Mouse (Mus musculus) spleen, adult 2 months (tissue): ENCODE measurements around the gene Ldlr. TPM values are rescaled to one million over a fixed set of nuclear protein-coding genes. Genes with fewer than 3 reads are reported as not detected.

ENCODE experiments used
- DNase-seq, 2 experiments: peaks; one replicate each; pipeline versions ENCODE4 v3.0.0 to v3.0.0-alpha.2; 2012 to 2021; ENCODE audit warnings: low spot score in 2 of 2, low read depth in 1 of 2
- H3K27ac ChIP-seq: fragments of 200-500 bp; 2 replicates; pipeline ENCODE4 v1.5.1; 2012; ENCODE audit warnings: low read length, inconsistent platforms; ENCODE audit not compliant: insufficient read depth
- H3K27me3 ChIP-seq: fragments of 200-500 bp; 2 replicates; pipeline ENCODE4 v1.6.1; 2012; ENCODE audit warnings: mild to moderate bottlenecking, moderate library complexity, low read length, inconsistent platforms; ENCODE audit not compliant: control insufficient read depth, insufficient read depth
- H3K36me3 ChIP-seq: fragments of 200-500 bp; 2 replicates; pipeline ENCODE4 v1.6.1; 2012; ENCODE audit warnings: mild to moderate bottlenecking, low read length, inconsistent platforms; ENCODE audit not compliant: control insufficient read depth, insufficient read depth
- H3K4me1 ChIP-seq: fragments of 200-500 bp; 2 replicates; pipeline ENCODE4 v1.6.1; 2011; ENCODE audit warnings: inconsistent platforms; ENCODE audit not compliant: control insufficient read depth, insufficient read depth, insufficient read length
- H3K4me3 ChIP-seq: fragments of 200-500 bp; 2 replicates; pipeline ENCODE4 v1.5.1; 2011; ENCODE audit warnings: mild to moderate bottlenecking, inconsistent platforms; ENCODE audit not compliant: insufficient read depth, insufficient read length; ENCODE audit errors: extremely low read depth
- CTCF ChIP-seq: fragments of 200-500 bp; IDR thresholded peaks from 2 replicates; pipeline ENCODE4 v1.5.1; 2011; ENCODE audit warnings: mild to moderate bottlenecking, inconsistent platforms; ENCODE audit not compliant: insufficient read depth, insufficient read length, insufficient replicate concordance; ENCODE audit errors: extremely low read depth
- POLR2A ChIP-seq: fragments of 200-500 bp; IDR thresholded peaks from 2 replicates; pipeline ENCODE4 v1.6.1; 2011; ENCODE audit warnings: low read depth, low read length, inconsistent platforms
- WGBS: fragments of 180-500 bp; shearing (Covaris S2); methylation state at CpG from one replicate; pipeline ENCODE4 v1.1.7; 2018; 5-methylcytosine and 5-hydroxymethylcytosine counted together
- polyA plus RNA-seq: library from polyadenylated mRNA; depleted of rRNA; stranded (reverse); fragments of >200 nt; gene quantifications from 2 replicates; pipeline ENCODE4 v1.2.3, GENCODE M21; 2012

Ldlr gene
- polyA plus RNA-seq, 1 experiment: 19.4 TPM

DNA sequence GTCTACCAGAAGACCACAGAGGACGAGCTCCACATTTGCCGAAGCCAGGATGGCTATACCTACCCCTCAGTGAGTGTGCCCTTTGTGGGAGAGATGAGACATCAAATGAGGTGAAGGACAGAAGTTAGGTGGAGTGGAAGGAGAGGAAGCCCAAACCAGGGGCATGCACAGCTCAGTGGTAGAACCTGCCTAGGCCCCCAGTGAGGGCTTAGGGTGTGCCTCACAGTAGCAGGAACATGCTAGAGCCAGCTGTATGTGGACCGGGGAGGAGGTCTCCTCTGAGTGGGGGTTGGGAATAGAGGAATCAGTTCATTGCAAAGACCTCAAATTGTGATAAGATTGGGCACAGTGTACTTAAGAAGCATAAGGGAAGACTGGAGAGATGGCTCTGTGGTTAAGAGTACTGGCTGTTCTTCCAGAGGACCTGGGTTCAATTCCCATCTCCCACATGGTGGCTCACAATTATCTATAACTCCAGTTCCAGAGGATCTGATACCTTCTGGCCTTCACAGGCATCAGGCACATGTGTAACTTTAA, 24.0 kb downstream of the Ldlr start:
- Histone ChIP-seq H3K36me3 (peaks cover 5% of the 10 kb centered on the region), H3K4me3 (no peak overlapping the region), H3K27me3 (no peaks in the 10 kb centered on the region), H3K4me1 (no peaks in the 10 kb centered on the region), H3K27ac (no peak overlapping the region)
- TF ChIP-seq CTCF (no peak), POLR2A (no peak)
- WGBS: 90% methylated on average over 3 of the region's 3 CpGs
- DNase-seq: no peak

DNA sequence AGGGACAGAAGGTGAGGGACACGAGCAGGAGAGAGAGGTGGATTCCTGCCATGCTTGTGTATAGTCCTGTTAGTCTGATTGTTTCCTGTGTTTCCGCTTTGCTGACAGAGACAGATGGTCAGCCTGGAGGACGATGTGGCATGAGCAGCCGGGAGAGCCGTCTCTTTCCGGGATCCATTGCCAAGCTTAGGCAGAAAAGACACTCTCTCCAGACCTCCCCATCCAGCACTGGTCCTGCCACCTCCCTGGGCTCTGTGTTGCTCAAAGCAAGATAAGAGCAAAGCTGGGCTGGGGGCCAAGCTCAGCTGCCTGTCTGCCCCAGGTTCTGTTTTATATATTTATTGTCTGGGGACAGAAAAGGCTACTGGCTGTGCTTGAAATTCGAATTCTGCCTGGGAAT, 24.8 kb downstream of the Ldlr start:
- Histone ChIP-seq H3K4me3 (no peak overlapping the region), H3K4me1 (no peaks in the 10 kb centered on the region), H3K27ac (no peak overlapping the region), H3K27me3 (no peaks in the 10 kb centered on the region), H3K36me3 (peaks cover 5% of the 10 kb centered on the region)
- TF ChIP-seq POLR2A (no peak), CTCF (no peak)
- no peak for DNase-seq
- WGBS: 79% methylated on average over 7 of the region's 7 CpGs

DNA sequence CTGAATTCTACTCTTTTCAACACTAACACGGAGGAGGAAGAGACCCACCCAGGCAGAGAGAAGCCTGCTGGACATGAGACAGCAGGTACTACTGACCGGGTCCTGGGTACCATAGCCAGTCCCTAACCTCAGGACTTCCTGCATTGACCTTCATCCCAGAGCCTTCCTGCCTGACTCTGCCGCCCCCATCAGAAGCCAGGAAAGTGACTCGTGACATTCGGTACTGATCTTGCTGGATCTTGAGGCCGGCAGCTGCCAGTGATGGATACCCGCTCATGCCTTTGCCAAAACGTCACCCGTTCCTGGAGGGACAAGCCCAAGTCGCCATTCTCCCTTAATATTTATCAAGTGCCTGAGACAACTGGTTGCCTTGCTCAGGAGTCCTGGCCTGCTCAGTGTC, 25.2 kb downstream of the Ldlr start:
- TF ChIP-seq CTCF (no peak), POLR2A (no peak)
- H3K27me3 ChIP-seq: no peaks in the 10 kb centered on the region
- 87% methylated on average over 10 of the region's 10 CpGs for WGBS
- H3K36me3 ChIP-seq: peaks cover 5% of the 10 kb centered on the region
- no peak overlapping the region for H3K27ac ChIP-seq
- no peaks in the 10 kb centered on the region for H3K4me1 ChIP-seq
- no peak overlapping the region for H3K4me3 ChIP-seq
- DNase-seq: no peak

DNA sequence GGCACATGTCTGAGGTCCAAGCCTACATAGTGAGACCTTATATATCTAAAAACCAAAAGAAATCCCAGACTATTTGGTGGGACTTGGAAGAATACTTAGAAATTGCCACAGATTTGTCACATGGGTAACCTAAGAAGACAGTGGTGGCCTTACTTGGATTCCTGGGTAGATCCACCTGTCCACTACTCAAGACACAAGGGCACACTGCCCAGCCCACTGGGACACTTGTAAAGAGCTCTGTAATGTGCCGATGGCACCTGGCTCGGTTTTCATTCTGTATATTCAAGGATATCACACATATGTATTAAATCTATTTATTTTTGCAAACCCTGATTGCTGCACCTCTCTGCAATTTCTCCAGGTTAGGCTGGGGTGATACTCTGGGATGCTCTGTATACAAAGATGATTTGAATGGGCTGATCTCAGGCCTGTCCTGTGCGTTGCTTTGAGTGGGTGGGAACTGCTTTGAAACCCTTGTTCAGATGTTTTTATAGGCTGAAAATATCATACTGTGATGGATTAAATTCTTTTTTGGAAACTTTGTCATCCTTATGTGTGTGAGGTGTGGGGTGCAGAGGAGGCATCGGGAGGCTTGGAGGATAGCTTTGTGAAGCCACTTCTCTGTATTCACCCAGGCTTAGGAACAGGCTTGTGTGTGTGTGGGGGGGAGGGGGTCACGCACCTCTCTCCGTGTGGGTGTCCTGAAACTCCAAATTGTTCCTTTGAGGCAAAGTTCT, 26.3 kb downstream of the Ldlr start:
- WGBS: 88% methylated on average over 6 of the region's 6 CpGs
- TF ChIP-seq CTCF: no peak
- Histone ChIP-seq H3K27ac (no peak overlapping the region), H3K36me3 (peaks cover 3% of the 10 kb centered on the region), H3K4me3 (no peak overlapping the region), H3K4me1 (no peaks in the 10 kb centered on the region), H3K27me3 (no peaks in the 10 kb centered on the region)
- DNase-seq: no peak

DNA sequence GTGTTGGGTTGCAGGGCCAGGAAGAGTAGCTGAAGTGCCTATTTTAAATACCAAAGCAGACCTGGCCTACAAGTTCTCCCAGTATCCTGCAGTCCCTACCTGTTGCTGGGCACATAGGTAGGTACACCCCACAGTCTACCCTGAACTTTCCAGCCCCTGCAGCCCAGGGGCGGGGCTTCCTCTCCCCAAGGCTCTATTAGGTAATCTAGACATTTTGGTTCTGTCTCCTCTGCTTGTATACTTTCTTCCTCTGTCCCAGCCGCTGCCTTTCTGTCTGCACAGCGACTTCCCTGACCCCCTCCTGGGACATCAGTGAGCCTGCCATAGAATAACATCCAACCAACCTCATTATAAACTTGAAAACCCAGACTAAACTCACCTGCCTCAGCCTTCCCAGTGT, 27.1 kb downstream of the Ldlr start:
- no peak for TF ChIP-seq POLR2A
- TF ChIP-seq CTCF: no peak
- Histone ChIP-seq H3K27ac (no peak overlapping the region), H3K36me3 (peaks cover 3% of the 10 kb centered on the region), H3K27me3 (no peaks in the 10 kb centered on the region), H3K4me1 (no peaks in the 10 kb centered on the region), H3K4me3 (no peak overlapping the region)
- WGBS: 79% methylated on average over 3 of the region's 3 CpGs
- DNase-seq: no peak

DNA sequence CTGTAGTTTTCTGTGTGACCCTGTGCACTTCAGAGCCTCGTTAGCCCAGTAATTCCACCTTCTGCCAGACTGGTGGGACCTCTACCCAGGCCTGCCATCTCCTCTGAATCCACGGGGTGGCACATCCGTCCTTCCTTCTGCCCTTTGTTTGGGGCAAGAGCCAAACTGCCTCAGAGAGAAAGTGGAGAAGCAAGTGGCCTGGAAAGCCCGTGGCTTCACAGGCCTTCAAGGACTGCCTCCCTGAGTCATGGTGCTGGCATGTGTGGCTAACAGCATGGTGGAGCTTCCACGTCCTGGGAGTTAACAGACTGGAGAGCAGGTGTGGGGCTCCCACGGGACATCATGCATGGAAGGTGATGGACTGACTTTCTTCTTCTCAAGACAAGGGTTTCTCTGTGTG, 28.1 kb downstream of the Ldlr start:
- DNase-seq: no peak
- Histone ChIP-seq H3K4me1 (no peaks in the 10 kb centered on the region), H3K27me3 (no peaks in the 10 kb centered on the region), H3K4me3 (no peak overlapping the region), H3K27ac (no peak overlapping the region), H3K36me3 (peaks cover 3% of the 10 kb centered on the region)
- TF ChIP-seq POLR2A: no peak
- TF ChIP-seq CTCF: no peak
- 65% methylated on average over 6 of the region's 6 CpGs for WGBS

DNA sequence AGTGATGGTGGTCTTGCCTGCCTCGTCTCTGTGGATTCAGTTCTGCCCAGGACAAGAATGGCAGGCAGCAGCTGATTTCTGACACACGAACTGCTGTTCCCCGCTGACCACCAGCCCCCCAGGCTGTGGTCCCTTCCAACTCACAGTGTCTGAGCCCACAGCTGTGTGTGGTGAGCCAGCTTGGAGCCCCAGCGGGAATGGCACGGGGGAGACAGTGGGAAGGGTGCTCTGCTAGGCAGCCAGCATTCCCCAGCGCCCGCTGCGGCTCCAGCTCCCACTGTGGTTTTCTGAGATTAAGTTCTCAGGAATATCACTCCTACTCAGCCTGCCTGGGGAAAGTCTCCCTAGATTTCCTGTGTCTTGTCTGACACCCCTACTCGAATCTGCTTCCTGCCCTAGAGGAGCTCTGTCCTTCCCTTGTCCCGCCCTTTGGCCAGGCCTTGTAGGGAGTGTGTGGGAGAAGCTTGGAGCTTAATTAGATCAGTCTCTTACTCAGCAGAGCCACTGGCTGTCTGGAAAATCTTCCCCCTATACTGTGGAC, 29.0 kb downstream of the Ldlr start:
- TF ChIP-seq POLR2A (no peak), CTCF (no peak)
- DNase-seq: no peak
- 85% methylated on average over 10 of the region's 10 CpGs for WGBS
- H3K36me3 ChIP-seq: peaks cover 3% of the 10 kb centered on the region
- H3K4me1 ChIP-seq: no peaks in the 10 kb centered on the region
- no peak overlapping the region for H3K4me3 ChIP-seq
- H3K27ac ChIP-seq: peak overlapping the region; percentile 52
- H3K27me3 ChIP-seq: no peaks in the 10 kb centered on the region
